Comparison of ENCODE assay signal across 11 mouse cellular contexts in the genomic region with DNA sequence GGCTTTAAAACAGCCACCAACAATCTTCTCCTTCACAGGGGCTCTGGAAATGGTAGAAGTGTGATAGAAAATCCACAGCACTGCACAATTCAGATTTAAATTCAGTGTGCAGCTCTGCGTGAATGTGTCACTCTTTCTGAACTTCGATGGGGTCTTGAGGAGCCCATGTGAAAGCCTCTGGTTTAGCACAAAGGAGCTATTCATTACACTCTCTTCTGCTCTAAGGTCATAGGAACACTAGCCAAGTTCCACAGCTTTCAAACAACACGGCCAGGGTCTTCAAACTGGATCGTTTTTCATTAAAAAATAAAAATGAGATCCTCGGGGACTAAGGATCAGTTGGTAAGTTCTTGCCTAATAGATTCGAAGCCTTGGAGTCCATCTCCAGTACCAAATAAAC. TPM values are rescaled to one million over a fixed set of nuclear protein-coding genes. Genes with fewer than 3 reads are reported as not detected.
DNase-seq lines count a peak whose midpoint lies in the region; ATAC-seq and TF ChIP-seq lines count a peak whose summit lies in the region.
"Had no signal": no experiment of that assay in that cellular context is flagged by ENCODE, and none has a peak within 500 bp of the region (broad histone marks: within the 10 kb centered on the region; RNA-seq: fewer than 3 reads in every experiment).

No protein-coding gene starts in this region.

- no peaks in the 10 kb centered on the region for H3K9me3 ChIP-seq in forebrain, embryonic 10.5 days
- H3K9me3 ChIP-seq in hindbrain, embryonic 12.5 days (replicated peaks), result no peaks in the 10 kb centered on the region
- no peaks in the 10 kb centered on the region for H3K9me3 ChIP-seq in liver, embryonic 16.5 days (replicated peaks; ENCODE audit: control insufficient read depth, low read length)
- H3K9me3 ChIP-seq in stomach, postnatal 0 days (ENCODE audit: control insufficient read depth, low read length), result no peaks in the 10 kb centered on the region

- no peak overlapping the region for H3K9ac ChIP-seq in hindbrain, embryonic 12.5 days
- peak overlapping the region; percentile 28; the same call in 1 of the 2 replicates for H3K9ac ChIP-seq in liver, embryonic 16.5 days (ENCODE audit: low read depth, low read length)
- H3K9ac ChIP-seq in stomach, postnatal 0 days (ENCODE audit: low read length), result no peak overlapping the region

- H3K4me3 ChIP-seq in left cerebral cortex, adult 2 months, result no peak overlapping the region; the same call in 1 of the 2 replicates
- no peak overlapping the region for H3K4me3 ChIP-seq in forebrain, embryonic 10.5 days
- H3K4me3 ChIP-seq in hindbrain, embryonic 12.5 days, result no peak overlapping the region
- H3K4me3 ChIP-seq in liver, embryonic 16.5 days (ENCODE audit: low read depth, low read length), result no peak overlapping the region
- H3K4me3 ChIP-seq in stomach, postnatal 0 days (ENCODE audit: low read depth, low read length), result no peak overlapping the region

- WGBS in forebrain, embryonic 10.5 days, result 60% methylated on average over 6 of the region's 6 CpGs
- WGBS in hindbrain, embryonic 12.5 days, result 41% methylated on average over 6 of the region's 6 CpGs
- WGBS in liver, embryonic 16.5 days (ENCODE audit: insufficient replicate concordance), result 63% methylated on average over 6 of the region's 6 CpGs
- WGBS in stomach, postnatal 0 days, result 53% methylated on average over 6 of the region's 6 CpGs

- ATAC-seq in hindbrain, embryonic 12.5 days (ENCODE audit: low FRiP score), result no peak
- no peak for ATAC-seq in liver, embryonic 16.5 days (ENCODE audit: low read depth)
- no peak for ATAC-seq in stomach, postnatal 0 days (ENCODE audit: low FRiP score, low TSS enrichment)

- H3K4me2 ChIP-seq in hindbrain, embryonic 12.5 days (replicated peaks), result no peak overlapping the region
- peak overlapping the region; percentile 44; the same call in 1 of the 2 replicates for H3K4me2 ChIP-seq in liver, embryonic 16.5 days (ENCODE audit: low read depth, low read length)
- no peak overlapping the region for H3K4me2 ChIP-seq in stomach, postnatal 0 days (replicated peaks; ENCODE audit: low read depth)

- peak overlapping the region; percentile 50; the same call in 1 of the 2 replicates for H3K27ac ChIP-seq in left cerebral cortex, adult 2 months
- peak overlapping the region; percentile 53; the same call in 1 of the 2 replicates for H3K27ac ChIP-seq in forebrain, embryonic 10.5 days
- H3K27ac ChIP-seq in hindbrain, embryonic 12.5 days, result peak overlapping the region; percentile 61
- peak overlapping the region; percentile 64 for H3K27ac ChIP-seq in liver, embryonic 16.5 days (ENCODE audit: low read length)
- H3K27ac ChIP-seq in stomach, postnatal 0 days (replicated peaks), result no peak overlapping the region
- H3K27ac ChIP-seq: macrophage had no signal

- intact Hi-C loops in left cerebral cortex, adult 2 months (cut with DNase I), result no loop called here
- intact Hi-C loops in left cerebral cortex, postnatal 14 days (cut with DNase I), result no loop called here

- TF ChIP-seq CTCF in left cerebral cortex, adult 2 months (IDR thresholded peaks at IDR 0.05), result no peak
- TF ChIP-seq CTCF in stomach, postnatal 0 days (IDR thresholded peaks at IDR 0.05; ENCODE audit: low read depth), result no peak

- no peak for DNase-seq in left cerebral cortex, adult 2 months (ENCODE audit: extremely low spot score in 1 of 2, low spot score in 2 of 2)
- DNase-seq in left cerebral cortex, postnatal 14 days (ENCODE audit: low spot score in 2 of 2), result no peak
- no peak for DNase-seq in forebrain, embryonic 10.5 days (ENCODE audit: extremely low spot score, low spot score)
- DNase-seq in stomach, postnatal 0 days (ENCODE audit: low spot score), result no peak
- no peak for DNase-seq in urinary bladder, postnatal 10 days (ENCODE audit: low spot score)
- DNase-seq: adrenal gland, adult 2 months; cerebellum, postnatal 25 days had no signal

- peaks cover 42% of the 10 kb centered on the region for H3K4me1 ChIP-seq in forebrain, embryonic 10.5 days
- peaks cover 21% of the 10 kb centered on the region for H3K4me1 ChIP-seq in hindbrain, embryonic 12.5 days
- H3K4me1 ChIP-seq in liver, embryonic 16.5 days (ENCODE audit: control insufficient read depth, low read depth, low read length), result peaks cover 39% of the 10 kb centered on the region
- H3K4me1 ChIP-seq in stomach, postnatal 0 days (replicated peaks; ENCODE audit: control insufficient read depth, insufficient read depth), result peaks cover 12% of the 10 kb centered on the region

- peaks cover 17% of the 10 kb centered on the region for H3K27me3 ChIP-seq in forebrain, embryonic 10.5 days (ENCODE audit: poor library complexity, severe bottlenecking)
- peaks cover 9% of the 10 kb centered on the region for H3K27me3 ChIP-seq in hindbrain, embryonic 12.5 days
- H3K27me3 ChIP-seq in liver, embryonic 16.5 days (ENCODE audit: control insufficient read depth, insufficient read depth, low read depth, low read length), result peaks cover 13% of the 10 kb centered on the region
- no peaks in the 10 kb centered on the region for H3K27me3 ChIP-seq in stomach, postnatal 0 days (ENCODE audit: control insufficient read depth, insufficient read depth, low read length)

- TF ChIP-seq EP300 in stomach, postnatal 0 days (optimal IDR thresholded peaks at IDR 0.05), result no peak

- H3K36me3 ChIP-seq in forebrain, embryonic 10.5 days (replicated peaks), result peaks cover 20% of the 10 kb centered on the region
- peaks cover 6% of the 10 kb centered on the region; the same call in 1 of the 2 replicates for H3K36me3 ChIP-seq in hindbrain, embryonic 12.5 days
- peaks cover 2% of the 10 kb centered on the region; the same call in 1 of the 2 replicates for H3K36me3 ChIP-seq in liver, embryonic 16.5 days (ENCODE audit: control insufficient read depth, insufficient read depth)
- H3K36me3 ChIP-seq in stomach, postnatal 0 days (ENCODE audit: control insufficient read depth, insufficient read depth, low read length), result 0 out of 2 replicates have a peak, but pooled peaks cover 2% of the 10 kb centered on the region

RNA-seq across cellular contexts. Expression of gene Oat, which starts 3.0 kb away (rescaled TPM):
- total RNA-seq in left cerebral cortex, adult 2 months (2021), result 10 to 100 TPM; 83.8 to 83.9 TPM
- total RNA-seq in left cerebral cortex, postnatal 14 days (2021), result 10 to 100 TPM; 74.4 to 75.7 TPM
- 126 and 129 TPM in 2 replicates for polyA plus RNA-seq in forebrain, embryonic 10.5 days (2016; fragmentation: Nextera tagmentation; extraction: Ambion mirVana)
- polyA plus RNA-seq in hindbrain, embryonic 12.5 days (2016; fragmentation: Nextera tagmentation; extraction: Ambion mirVana), result 121 and 127 TPM in 2 replicates
- polyA plus RNA-seq in liver, embryonic 16.5 days (2015; fragmentation: Nextera tagmentation; extraction: Ambion mirVana), result 58.0 and 59.7 TPM in 2 replicates
- polyA plus RNA-seq in stomach, postnatal 0 days (2015; fragmentation: Nextera tagmentation; extraction: Ambion mirVana), result 139 and 155 TPM in 2 replicates

RNA-seq across cellular contexts. Expression of gene Nkx1-2, which starts 26.2 kb away (rescaled TPM):
- not detected for total RNA-seq in left cerebral cortex, adult 2 months (2021)
- total RNA-seq in left cerebral cortex, postnatal 14 days (2021), result not detected
- polyA plus RNA-seq in forebrain, embryonic 10.5 days (2016; fragmentation: Nextera tagmentation; extraction: Ambion mirVana), result 0.09 and 0.15 TPM in 2 replicates
- polyA plus RNA-seq in hindbrain, embryonic 12.5 days (2016; fragmentation: Nextera tagmentation; extraction: Ambion mirVana), result 2.9 and 6.4 TPM in 2 replicates
- not detected in 2 replicates for polyA plus RNA-seq in liver, embryonic 16.5 days (2015; fragmentation: Nextera tagmentation; extraction: Ambion mirVana)
- polyA plus RNA-seq in stomach, postnatal 0 days (2015; fragmentation: Nextera tagmentation; extraction: Ambion mirVana), result not detected in 2 replicates
- total RNA-seq: adrenal gland, adult 2 months; gastrocnemius, postnatal 4 days had no signal
- polyA plus RNA-seq: adrenal gland, adult 2 months; macrophage had no signal

RNA-seq across cellular contexts. Expression of gene Lhpp, which starts 37.2 kb away (rescaled TPM):
- 10 to 100 TPM; 15.5 to 16.3 TPM for total RNA-seq in left cerebral cortex, adult 2 months (2021)
- total RNA-seq in left cerebral cortex, postnatal 14 days (2021), result 10 to 100 TPM; 20.5 to 21.8 TPM
- polyA plus RNA-seq in forebrain, embryonic 10.5 days (2016; fragmentation: Nextera tagmentation; extraction: Ambion mirVana), result 17.3 and 17.4 TPM in 2 replicates
- polyA plus RNA-seq in hindbrain, embryonic 12.5 days (2016; fragmentation: Nextera tagmentation; extraction: Ambion mirVana), result 17.7 and 17.8 TPM in 2 replicates
- polyA plus RNA-seq in liver, embryonic 16.5 days (2015; fragmentation: Nextera tagmentation; extraction: Ambion mirVana), result 4.0 and 4.4 TPM in 2 replicates
- polyA plus RNA-seq in stomach, postnatal 0 days (2015; fragmentation: Nextera tagmentation; extraction: Ambion mirVana), result 8.0 and 9.3 TPM in 2 replicates
